Mouse (Mus musculus): Measurements from ENCODE around the gene Camta1. TPM values are rescaled to one million over a fixed set of nuclear protein-coding genes. Genes with fewer than 3 reads are reported as not detected.

Camta1 gene
- polyA plus RNA-seq, 1 experiment = 124 TPM

DNA sequence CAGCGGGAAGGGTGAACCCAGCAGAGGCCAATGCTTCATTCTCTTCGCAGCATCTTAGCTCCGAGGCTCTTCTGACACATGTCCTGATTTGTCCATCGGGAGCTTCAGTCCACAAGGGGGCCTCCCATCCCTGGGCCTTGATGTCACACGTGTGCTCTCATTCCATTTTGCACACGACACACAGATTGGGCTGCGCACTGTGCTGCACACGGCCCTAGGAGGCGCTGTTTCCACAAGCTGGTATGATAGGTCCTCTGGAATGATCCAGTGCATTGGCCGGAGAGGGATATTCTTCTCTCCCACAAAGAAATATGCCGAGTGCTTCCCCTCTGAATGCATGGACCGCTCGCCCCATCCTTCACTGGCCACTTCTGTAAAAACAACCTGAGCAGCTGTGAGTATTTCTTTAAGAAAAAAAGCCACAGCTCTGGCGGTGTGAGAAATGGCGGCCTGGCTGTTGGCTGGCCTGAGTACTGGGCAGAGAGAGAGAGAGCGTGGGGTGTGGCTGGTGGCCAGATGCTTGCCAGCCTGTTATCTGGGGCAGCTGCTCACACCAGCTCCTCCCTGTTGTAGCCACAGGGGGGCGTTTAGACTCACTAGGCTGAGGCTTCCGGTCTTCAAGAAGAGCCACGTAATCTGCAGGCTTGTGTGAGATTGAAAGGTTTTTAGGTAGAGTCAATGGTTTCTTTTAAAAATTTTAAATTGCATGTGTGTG is 622.5 kb downstream of the Camta1 start:
- no peak for DNase-seq (ENCODE audit: extremely low spot score in 1 of 2, low spot score in 1 of 2)

DNA sequence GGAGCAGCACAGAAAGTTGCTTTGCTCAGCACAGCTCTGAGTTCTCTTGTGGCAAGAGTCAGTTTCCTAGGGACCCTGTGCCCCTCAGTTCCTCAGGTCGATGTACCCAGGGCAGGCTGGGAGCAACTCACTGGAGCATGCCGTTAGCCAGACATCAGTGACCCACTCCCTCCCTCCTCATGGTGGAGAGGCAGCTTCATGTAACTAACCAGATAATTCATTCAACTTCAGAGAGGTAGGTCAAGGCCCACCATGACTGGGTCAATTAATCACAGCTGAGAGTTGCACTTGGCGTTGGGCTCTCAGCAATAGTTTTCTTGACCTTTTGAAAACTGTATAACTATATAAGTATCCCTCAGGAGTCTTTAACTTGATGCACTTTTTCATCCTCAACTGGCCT is 624.2 kb downstream of the Camta1 start:
- no peak for DNase-seq (ENCODE audit: extremely low spot score in 1 of 2, low spot score in 1 of 2)

DNA sequence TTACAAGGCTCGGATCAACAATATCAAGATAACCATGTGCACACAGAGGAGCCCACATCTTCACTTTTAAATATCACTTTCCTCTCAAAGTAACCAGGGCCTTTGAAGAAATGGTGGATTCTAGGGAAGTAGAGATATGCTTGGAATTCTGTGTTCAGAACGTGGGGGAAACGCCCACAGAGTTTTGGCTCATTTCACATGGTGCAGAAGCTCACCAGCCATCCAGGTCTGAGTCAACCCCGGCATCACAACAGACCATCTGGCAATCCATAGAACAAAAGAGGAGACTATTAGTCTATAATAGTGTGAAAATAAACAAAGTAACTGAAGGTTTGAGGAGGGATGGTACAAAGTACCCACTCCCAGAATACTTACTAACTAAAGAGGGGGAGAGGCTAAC is 626.7 kb downstream of the Camta1 start:
- DNase-seq (ENCODE audit: extremely low spot score in 1 of 2, low spot score in 1 of 2) = peak in 1 of 2 experiments; percentile 38

DNA sequence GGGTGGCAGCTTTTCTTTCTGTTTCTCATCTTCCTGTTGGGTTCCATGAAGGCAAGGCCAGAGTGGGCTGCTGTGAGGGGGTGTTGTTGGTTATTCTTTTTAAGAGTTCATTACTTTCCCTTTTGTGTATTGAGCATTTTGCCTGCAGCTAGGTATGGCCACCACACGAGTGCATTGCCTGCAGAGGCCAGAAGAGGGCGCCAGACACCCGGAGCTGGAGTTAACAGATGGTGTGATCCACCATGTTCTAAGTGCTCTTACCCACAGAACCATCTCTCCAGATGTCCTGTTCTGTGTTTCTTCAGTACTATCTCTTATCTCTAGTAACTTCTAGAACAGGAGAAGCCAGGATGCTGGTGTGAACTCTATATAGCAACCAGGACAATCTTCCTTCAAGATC is 629.6 kb downstream of the Camta1 start:
- no peak for DNase-seq (ENCODE audit: extremely low spot score in 1 of 2, low spot score in 1 of 2)

DNA sequence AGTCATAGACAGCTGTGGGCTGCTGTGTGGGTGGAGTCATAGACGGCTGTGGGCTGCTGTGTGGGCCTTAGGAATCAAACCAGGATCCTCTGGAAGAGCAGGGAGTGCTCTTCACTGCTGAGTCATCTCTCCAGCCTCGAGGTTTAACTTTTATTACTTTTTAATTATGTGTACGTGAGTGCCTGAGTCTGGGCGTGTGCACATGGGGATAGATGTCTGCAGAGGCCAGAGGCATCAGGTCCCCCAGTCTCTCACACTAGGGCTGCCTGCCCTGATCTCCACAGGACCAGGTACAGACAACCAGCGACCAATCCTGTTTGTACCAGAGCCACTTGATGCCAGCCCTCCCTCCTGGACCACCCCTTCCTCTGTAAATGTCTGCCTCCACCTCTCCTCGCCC is 632.6 kb downstream of the Camta1 start:
- no peak for DNase-seq (ENCODE audit: extremely low spot score in 1 of 2, low spot score in 1 of 2)

DNA sequence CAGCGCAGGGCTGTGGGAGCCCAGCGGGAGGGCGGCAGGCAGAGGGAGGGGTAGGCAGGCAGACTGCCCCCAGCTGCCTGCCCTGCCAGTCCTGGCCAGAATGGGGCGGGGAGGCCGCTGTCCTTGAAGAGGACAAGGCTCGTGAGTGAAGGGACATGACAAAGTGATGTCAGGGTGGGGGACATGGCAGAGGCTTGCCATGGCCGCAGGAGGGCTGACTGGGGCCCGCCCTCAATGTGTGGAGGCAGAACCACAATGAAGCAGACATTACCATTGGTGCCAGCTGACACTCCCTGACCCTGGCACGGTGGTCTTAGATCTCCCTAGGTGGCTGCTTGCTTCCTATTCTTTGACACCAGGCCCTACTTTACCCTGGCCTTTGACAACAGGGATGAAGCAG is 635.2 kb downstream of the Camta1 start:
- DNase-seq (ENCODE audit: extremely low spot score in 1 of 2, low spot score in 1 of 2) = no peak

DNA sequence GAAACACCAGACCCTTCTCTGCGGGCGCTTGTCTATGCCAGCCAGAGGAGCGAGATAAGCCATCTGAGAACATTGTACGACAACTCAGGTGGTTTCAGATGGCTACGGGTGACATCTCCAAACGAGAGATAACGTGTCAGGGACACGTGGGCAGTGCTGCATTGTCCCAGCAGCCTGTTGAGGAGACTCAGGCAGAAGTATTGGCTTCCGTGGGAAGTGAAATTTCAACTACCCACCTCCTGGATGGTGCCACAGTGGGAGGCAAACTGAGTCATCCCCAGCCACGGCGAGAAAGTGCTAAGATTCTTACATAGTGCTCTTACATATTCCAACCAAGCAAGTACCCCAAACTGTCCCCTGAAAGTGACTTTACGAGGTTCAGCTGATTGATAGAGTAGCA is 637.7 kb downstream of the Camta1 start:
- peak; percentile 66 to 84 for DNase-seq (ENCODE audit: extremely low spot score in 1 of 2, low spot score in 1 of 2)

DNA sequence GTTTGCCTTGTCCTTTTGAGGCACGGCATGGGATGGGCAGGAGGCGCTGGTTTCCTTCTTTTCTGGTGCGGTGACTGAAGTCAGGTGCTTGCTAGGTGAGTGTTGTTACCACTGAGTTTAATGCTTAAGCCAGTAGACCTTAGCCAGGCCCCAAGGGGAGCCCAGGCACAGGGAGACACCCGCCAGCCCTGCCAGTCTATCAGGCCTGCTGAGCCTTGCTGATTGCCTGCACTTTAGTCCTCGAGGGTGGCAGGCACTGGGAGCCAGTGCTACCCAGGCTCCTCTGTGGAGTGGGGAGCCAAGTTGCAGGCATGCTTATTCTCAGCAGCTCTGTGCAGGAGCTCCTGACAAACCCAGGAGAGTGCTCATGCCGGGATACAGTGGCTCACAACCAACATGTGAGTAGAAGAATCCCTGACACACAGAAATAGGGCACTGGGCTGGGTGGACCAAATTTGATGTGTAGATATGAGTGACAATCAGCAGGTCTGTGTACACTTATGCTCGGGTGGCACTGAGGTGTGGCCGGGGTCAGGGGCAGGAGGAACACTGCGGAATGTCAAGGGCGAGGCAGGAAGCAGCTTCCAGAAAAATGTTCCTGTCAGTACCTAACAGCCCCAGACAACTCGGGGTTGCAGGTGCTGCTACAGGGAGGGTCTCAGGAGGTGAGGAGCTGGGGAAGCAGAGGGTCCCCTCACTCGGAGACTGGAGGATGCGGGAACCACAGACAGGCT is 638.2 kb downstream of the Camta1 start:
- peak in 1 of 2 experiments; percentile 30 for DNase-seq (ENCODE audit: extremely low spot score in 1 of 2, low spot score in 1 of 2)

DNA sequence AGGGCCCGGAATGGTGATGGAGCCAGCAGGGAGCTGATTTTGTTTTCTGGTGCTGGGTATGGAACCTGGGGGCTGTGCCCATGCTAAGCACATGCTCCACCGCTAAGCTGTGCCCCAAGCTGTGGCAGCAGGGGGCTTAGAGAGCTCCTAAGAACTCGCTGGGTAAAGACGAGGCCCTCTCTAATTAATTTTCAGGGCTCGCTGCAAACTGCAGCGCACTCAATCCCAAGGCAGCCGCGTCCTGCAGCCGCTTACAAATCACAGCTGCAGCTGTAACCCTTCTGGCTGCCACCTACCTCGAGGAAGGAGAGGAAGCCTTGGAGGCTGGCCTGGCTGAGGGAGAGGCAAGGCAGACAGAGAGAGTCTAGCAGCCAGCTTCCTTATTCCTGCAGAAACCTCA is 639.0 kb downstream of the Camta1 start:
- no peak for DNase-seq (ENCODE audit: extremely low spot score in 1 of 2, low spot score in 1 of 2)

DNA sequence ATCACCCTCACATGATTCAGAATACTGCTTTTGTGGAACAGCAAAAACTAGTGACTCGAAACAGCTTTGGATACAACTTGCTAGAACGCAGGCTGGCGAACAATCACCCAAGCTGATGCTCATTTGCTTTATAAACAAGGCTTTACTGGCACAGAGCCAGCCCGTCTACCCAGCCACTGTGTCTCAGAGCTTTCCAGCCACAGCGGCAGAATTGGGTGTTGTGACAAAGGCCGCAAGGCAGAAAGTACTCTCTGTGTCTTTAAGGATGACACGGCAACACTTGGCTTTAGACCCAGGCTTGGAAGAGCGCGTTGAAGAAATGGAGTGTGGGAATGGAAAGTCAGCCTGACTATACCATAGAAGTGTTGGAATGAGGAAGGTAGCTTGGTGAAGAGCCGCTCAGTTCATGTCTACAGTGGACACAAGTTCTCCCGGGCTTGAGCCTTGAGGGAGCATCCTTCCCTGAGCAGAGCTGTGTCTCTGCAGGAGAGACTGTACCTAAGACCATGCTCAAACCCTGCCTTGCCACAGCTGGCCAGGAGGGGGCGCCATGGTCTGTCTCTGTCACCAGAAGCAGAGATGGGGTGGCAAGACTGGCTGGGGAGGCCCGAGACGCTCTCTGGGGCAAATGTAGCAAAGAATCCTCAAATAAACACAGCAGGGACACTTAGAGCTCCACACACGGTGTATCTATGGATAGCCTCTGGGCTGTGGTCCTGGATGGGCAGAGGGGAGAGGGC is 645.0 kb downstream of the Camta1 start:
- DNase-seq (ENCODE audit: extremely low spot score in 1 of 2, low spot score in 1 of 2) = peak in 1 of 2 experiments; percentile 33

DNA sequence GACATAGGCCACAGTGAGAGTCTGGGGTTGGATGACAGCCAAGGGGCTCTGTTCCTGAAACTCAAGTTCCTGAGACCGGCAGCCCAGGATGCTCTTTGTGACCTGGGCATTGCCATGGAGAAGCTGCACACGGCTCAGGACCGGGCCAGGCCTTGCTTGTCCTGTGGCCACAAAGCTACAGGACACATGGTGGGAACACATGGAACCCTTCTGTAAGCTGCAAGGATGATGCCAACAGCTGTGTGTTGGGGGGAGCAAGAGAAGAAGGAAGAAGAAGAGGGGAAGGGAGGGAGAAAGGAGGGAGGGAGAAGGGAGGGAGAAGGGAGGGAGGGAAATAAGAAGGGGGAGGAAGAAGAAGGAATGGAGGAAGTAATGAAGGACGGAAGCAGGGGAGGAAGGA is 645.8 kb downstream of the Camta1 start:
- DNase-seq (ENCODE audit: extremely low spot score in 1 of 2, low spot score in 1 of 2) = no peak

DNA sequence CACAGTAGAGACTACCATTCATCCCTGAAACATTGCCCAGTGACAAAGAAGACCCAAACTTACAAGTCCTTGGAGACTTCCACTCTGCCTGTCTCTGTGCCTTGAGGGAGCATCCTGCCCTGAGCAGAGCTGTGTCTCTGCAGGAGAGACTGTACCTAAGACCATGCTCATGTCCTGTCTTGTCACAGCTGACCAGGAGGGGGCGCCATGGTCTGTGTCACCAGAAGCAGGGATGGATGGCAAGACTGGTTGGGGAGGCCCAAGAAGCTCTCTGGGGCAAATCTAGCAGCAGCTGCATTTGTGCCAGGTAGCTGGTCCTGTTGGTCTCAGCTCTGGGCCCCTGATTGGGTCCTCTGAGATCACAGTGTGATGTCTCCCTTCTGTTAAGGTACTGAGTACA is 646.5 kb downstream of the Camta1 start:
- no peak for DNase-seq (ENCODE audit: extremely low spot score in 1 of 2, low spot score in 1 of 2)

DNA sequence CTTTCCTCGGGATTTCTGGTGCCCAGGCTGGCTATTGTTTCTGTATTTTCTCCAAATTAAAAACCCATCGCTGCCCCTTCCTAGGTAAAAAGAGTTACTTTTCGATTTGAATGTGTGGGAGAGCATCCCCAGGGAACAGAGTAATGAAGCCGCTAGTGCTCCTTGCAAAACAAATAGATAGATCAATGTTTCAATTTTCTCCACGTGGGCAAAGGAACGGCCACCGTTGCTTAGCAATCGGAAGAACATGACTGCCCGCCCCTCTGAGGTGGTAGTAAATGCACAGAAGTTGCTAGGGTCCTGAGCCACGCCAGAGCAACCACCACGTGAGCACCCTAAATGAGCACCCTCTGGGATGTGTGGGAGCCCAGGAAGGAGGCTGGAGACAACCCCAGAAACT is 648.2 kb downstream of the Camta1 start:
- DNase-seq (ENCODE audit: extremely low spot score in 1 of 2, low spot score in 1 of 2) = no peak

DNA sequence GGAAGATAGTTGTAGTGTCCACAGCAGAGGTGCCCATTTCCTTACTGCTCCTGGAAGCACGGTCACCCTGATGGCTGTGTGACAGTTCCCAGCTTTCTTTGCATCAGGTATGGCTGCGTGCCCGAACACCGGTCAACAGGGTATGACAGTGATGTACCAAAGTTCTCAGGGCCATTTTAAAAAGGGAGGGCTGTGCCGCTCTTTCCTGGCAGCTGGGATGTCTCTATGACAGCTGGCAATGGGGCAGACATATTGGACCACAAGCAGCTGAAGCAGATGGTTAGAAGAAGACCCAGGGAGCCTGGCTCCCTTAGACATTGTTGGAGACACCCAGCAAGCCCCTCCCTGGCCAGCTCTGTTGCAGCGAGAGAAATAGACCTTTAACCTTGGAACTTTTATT is 649.7 kb downstream of the Camta1 start:
- DNase-seq (ENCODE audit: extremely low spot score in 1 of 2, low spot score in 1 of 2) = no peak

DNA sequence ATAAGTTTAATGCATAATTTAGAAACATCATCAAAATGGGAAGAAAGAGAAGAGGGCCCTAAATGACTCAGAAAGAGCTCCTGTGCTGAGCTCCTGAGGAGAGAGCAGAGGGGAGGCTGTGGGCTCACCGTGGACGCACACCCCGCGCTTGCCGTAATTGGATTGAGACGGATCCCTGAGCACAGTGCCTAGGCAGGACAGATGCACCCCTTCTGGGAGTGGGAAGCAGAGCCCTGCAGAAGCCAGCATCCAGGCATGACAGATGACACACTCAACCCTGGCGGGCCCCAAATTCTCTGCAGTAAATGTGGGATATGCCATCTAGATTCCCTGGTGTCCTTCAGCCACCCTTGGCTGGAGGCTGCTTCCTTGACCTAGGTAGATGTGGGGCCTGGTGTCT is 654.1 kb downstream of the Camta1 start:
- DNase-seq (ENCODE audit: extremely low spot score in 1 of 2, low spot score in 1 of 2) = no peak

DNA sequence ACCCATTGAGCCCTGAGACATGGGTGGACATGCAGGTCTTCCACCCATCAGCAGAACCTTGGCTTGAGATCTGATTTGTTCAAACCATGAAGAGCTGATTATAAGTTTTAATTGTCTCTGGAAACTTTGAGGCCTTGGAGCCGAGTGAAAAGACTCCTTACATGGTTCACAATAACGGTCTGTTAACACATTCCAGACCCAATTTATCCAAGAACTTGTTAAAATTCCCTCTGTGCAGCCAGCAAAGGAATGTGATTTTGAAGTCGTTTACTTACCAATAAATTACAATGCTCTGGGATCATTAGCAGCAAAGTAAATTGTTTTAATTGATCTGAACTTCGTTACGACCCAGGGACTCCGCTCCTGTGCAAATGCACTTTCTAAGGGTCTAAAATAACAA is 658.8 kb downstream of the Camta1 start:
- DNase-seq (ENCODE audit: extremely low spot score in 1 of 2, low spot score in 1 of 2) = no peak

DNA sequence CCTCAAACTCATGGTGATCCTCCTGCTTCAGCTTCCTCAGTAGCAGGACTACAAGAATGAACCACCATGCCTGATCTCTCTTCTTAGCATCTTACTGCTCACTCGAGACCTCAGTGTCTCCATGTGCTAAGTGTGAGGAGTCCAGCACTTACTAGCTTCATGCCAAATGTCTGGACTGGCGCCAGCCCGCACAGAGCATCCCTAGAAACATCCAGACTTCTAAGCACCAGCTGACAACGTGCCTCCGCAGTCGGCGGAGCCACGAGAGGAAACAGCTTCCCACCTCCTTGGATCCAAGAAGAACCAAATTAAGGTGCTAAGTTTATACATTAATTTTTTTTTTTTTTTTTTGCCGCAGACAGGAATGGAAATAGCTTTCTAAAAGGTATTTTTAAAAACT is 661.4 kb downstream of the Camta1 start:
- DNase-seq (ENCODE audit: extremely low spot score in 1 of 2, low spot score in 1 of 2) = peak; percentile 66 to 80

DNA sequence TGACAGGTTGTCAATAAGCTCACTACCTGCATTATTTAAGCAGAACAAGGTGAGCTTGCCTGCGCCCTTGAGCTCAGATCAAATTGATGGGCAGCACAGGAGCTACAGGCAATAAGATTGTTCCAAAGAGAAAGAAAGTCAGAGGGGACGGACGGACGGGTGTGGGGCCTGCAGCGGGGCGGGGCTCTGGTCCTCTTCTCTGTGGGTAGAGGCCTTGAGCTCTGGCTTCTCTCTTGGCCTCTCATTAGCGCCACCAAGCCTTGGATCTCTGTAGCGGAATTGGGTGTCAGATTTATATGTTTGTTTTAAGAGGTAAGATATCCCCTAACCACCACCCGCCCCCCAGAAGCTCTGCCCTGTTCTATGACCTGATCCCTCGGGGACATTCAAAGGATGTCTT is 666.5 kb downstream of the Camta1 start:
- DNase-seq (ENCODE audit: extremely low spot score in 1 of 2, low spot score in 1 of 2) = no peak

DNA sequence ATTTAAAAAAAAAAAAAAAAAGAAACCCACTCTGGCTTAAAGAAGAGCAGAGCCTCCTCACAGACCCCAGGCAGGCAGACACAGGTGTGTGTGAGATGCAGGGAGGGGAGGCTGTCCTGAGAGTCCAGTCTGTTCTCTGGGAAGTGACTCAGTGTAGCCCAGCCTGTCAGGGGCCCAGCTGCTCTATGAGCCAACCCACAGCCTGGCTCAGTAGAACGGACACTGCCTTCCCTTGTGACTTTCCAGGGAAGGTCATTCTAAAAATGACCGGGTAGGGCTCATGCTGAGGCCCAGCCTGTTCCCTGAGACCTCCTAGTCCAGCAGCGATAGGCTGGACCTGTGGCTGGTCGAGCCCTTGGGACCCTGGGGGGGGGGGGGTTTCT is 667.0 kb downstream of the Camta1 start:
- no peak for DNase-seq (ENCODE audit: extremely low spot score in 1 of 2, low spot score in 1 of 2)

DNA sequence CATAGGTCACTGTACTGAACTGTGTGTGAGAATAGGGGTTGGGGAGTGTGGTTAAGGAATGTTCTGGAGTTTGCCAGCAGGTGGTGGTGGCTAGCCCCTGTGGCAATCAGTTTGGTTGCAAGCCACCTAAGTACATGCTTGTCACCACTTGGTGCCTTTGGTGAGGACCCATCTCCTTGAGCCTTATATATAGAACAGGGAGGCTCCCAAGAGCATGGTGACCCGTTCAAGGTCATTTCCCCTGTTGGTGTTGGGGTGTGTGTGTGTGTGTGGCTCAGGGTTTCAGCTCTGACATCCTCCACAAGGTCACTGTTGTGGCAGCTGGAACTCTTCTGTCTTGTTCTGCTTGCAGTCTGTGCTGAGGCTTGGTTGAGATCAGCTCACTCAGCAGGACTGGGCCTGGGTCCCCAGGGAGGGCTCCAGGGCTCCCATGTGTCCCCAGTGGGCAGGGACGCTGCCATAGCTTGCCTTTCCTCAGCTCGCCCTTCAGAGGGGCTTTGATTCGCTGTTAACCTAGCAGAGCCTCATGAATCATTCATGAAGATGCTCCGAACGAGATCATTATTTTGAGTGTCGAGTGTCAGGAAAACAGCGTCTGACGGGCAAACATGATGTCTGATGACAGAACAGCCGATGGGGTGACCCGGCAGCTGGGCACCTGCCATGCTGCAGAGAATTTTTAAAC is 667.5 kb downstream of the Camta1 start:
- no peak for DNase-seq (ENCODE audit: extremely low spot score in 1 of 2, low spot score in 1 of 2)

DNA sequence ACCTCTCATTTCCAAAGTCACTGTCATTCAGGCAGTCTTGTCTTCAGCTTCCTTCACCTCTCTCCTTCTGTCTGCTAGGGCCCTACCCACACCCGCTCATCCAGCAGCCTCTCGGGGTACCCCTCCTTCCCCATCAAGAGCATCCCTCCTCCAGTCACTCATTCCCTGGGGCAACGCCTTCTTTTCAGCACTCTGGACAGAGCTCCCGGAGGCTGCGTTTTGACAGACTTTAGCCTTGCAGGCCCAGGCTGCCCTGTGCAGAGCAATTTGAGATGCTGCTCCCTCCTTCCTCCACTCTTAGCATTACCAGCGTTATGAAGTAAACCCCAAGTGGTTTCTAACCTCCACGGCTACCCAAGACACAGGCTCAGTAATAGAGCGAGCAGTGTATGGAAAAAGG is 675.2 kb downstream of the Camta1 start:
- no peak for DNase-seq (ENCODE audit: extremely low spot score in 1 of 2, low spot score in 1 of 2)
